Mouse (Mus musculus) G1E-ER4 (cell line): ENCODE measurements around the gene Lyrm2. TPM values are rescaled to one million over a fixed set of nuclear protein-coding genes. Genes with fewer than 3 reads are reported as not detected.

Experiments used
- GATA1 ChIP-seq: IDR thresholded peaks from one replicate; pipeline ENCODE4 v1.8.0; 2012; ENCODE audit warnings: low read length, inconsistent platforms
- polyA plus RNA-seq: library from polyadenylated mRNA; stranded (reverse); fragments of >175 nt; gene quantifications from 2 replicates; pipeline ENCODE4 v1.2.3, GENCODE M21; 2012

Gene Lyrm2
- 1.1 and 2.3 TPM in 2 replicates for polyA plus RNA-seq

- no peak for TF ChIP-seq GATA1
Observed at GRCm38 (mm10) chr4:32799966-32800576, at the start of gene Lyrm2. Gene Lyrm2, plus strand, starts transcription at chr4:32800253.

GRCm38 (mm10) chr4:32750711-32751110 is 49.3 kb upstream of the Lyrm2 start:
- TF ChIP-seq GATA1: no peak

GRCm38 (mm10) chr4:32757430-32757829 is 42.6 kb upstream of the Lyrm2 start:
- no peak for TF ChIP-seq GATA1

GRCm38 (mm10) chr4:32767471-32767870 is 32.6 kb upstream of the Lyrm2 start:
- TF ChIP-seq GATA1: no peak

GRCm38 (mm10) chr4:32768046-32768445 is 32.0 kb upstream of the Lyrm2 start:
- no peak for TF ChIP-seq GATA1

GRCm38 (mm10) chr4:32770284-32770810 is 29.7 kb upstream of the Lyrm2 start:
- TF ChIP-seq GATA1: no peak

GRCm38 (mm10) chr4:32779996-32780395 is 20.1 kb upstream of the Lyrm2 start:
- no peak for TF ChIP-seq GATA1

- TF ChIP-seq GATA1: no peak
Observed at GRCm38 (mm10) chr4:32787110-32787509, 12.9 kb upstream of the Lyrm2 start.

GRCm38 (mm10) chr4:32789020-32789419 is 11.0 kb upstream of the Lyrm2 start:
- no peak for TF ChIP-seq GATA1

- TF ChIP-seq GATA1: no peak
Observed at GRCm38 (mm10) chr4:32798976-32799375, 1.1 kb upstream of the Lyrm2 start.

GRCm38 (mm10) chr4:32800577-32801170 is 621 bp downstream of the Lyrm2 start:
- TF ChIP-seq GATA1: no peak

GRCm38 (mm10) chr4:32817478-32817877 is 17.4 kb downstream of the Lyrm2 start:
- TF ChIP-seq GATA1: no peak

GRCm38 (mm10) chr4:32820676-32821075 is 20.6 kb downstream of the Lyrm2 start:
- TF ChIP-seq GATA1: no peak

- no peak for TF ChIP-seq GATA1
Observed at GRCm38 (mm10) chr4:32824254-32824653, 24.2 kb downstream of the Lyrm2 start.

- no peak for TF ChIP-seq GATA1
Observed at GRCm38 (mm10) chr4:32826925-32827324, 26.9 kb downstream of the Lyrm2 start.

- TF ChIP-seq GATA1: no peak
Observed at GRCm38 (mm10) chr4:32828385-32829077, 28.5 kb downstream of the Lyrm2 start.
